ENCODE assay signal across 12 mouse cellular contexts in genomic region chr9:90069485-90069884, GRCm38 (mm10). TPM values are rescaled to one million over a fixed set of nuclear protein-coding genes. Genes with fewer than 3 reads are reported as not detected.
DNase-seq lines count a peak whose midpoint lies in the region; ATAC-seq and TF ChIP-seq lines count a peak whose summit lies in the region.
"Had no signal": no experiment of that assay in that cellular context is flagged by ENCODE, and none has a peak within 500 bp of the region (broad histone marks: within the 10 kb centered on the region; RNA-seq: fewer than 3 reads in every experiment).

No protein-coding gene starts in this region.

- no peak overlapping the region for H3K27ac ChIP-seq in heart, embryonic 10.5 days
- H3K27ac ChIP-seq in intestine, embryonic 15.5 days = no peak overlapping the region
- H3K27ac ChIP-seq in hindbrain, postnatal 0 days = no peak overlapping the region
- H3K27ac ChIP-seq: limb, embryonic 12.5 days had no signal

- TF ChIP-seq CTCF in hindbrain, postnatal 0 days (IDR thresholded peaks at IDR 0.05; ENCODE audit: low read depth) = no peak

- H3K36me3 ChIP-seq in heart, embryonic 10.5 days = no peaks in the 10 kb centered on the region
- no peaks in the 10 kb centered on the region for H3K36me3 ChIP-seq in intestine, embryonic 15.5 days
- no peaks in the 10 kb centered on the region for H3K36me3 ChIP-seq in hindbrain, postnatal 0 days (ENCODE audit: insufficient read depth, low read length)
- H3K36me3 ChIP-seq: limb, embryonic 12.5 days had no signal

- no peaks in the 10 kb centered on the region for H3K4me1 ChIP-seq in heart, embryonic 10.5 days
- H3K4me1 ChIP-seq in intestine, embryonic 15.5 days (replicated peaks) = peaks cover 8% of the 10 kb centered on the region; the same call in 1 of the 2 replicates
- no peaks in the 10 kb centered on the region for H3K4me1 ChIP-seq in hindbrain, postnatal 0 days (ENCODE audit: insufficient read depth, low read length)
- H3K4me1 ChIP-seq: limb, embryonic 12.5 days had no signal

- ATAC-seq in intestine, embryonic 15.5 days = peak; percentile 91
- no peak for ATAC-seq in hindbrain, postnatal 0 days

- no peaks in the 10 kb centered on the region; the same call in 1 of the 2 replicates for H3K27me3 ChIP-seq in heart, embryonic 10.5 days (ENCODE audit: insufficient read depth, poor library complexity, severe bottlenecking)
- H3K27me3 ChIP-seq in intestine, embryonic 15.5 days (replicated peaks) = no peaks in the 10 kb centered on the region
- no peaks in the 10 kb centered on the region for H3K27me3 ChIP-seq in hindbrain, postnatal 0 days (ENCODE audit: insufficient read depth, low read length)
- H3K27me3 ChIP-seq: limb, embryonic 12.5 days had no signal

- H3K9me3 ChIP-seq in heart, embryonic 10.5 days = no peaks in the 10 kb centered on the region
- no peaks in the 10 kb centered on the region for H3K9me3 ChIP-seq in intestine, embryonic 15.5 days
- H3K9me3 ChIP-seq in hindbrain, postnatal 0 days (ENCODE audit: low read length) = no peaks in the 10 kb centered on the region
- H3K9me3 ChIP-seq: limb, embryonic 12.5 days had no signal

- H3K4me2 ChIP-seq in intestine, embryonic 15.5 days (replicated peaks) = no peak overlapping the region
- no peak overlapping the region for H3K4me2 ChIP-seq in hindbrain, postnatal 0 days (ENCODE audit: low read depth, low read length)
- H3K4me2 ChIP-seq: heart, embryonic 11.5 days; limb, embryonic 12.5 days had no signal

- peak; percentile 43 for DNase-seq in heart, embryonic 10.5 days (ENCODE audit: low spot score)
- DNase-seq in heart, adult 9 months (ENCODE audit: low spot score in 2 of 2) = no peak
- peak; percentile 27 to 68 for DNase-seq in kidney, postnatal 25 days
- DNase-seq in lung, postnatal 36 days = peak; percentile 84
- no peak for DNase-seq in thymus, adult 18-20 months
- DNase-seq in hindbrain, postnatal 0 days (ENCODE audit: low spot score) = no peak
- no peak for DNase-seq in thymus, postnatal 0 days (ENCODE audit: low spot score)
- DNase-seq: adrenal gland, postnatal 10 days; thymus, adult 2 months had no signal

- no peak overlapping the region for H3K9ac ChIP-seq in intestine, embryonic 15.5 days
- no peak overlapping the region for H3K9ac ChIP-seq in hindbrain, postnatal 0 days (replicated peaks; ENCODE audit: low read length)
- H3K9ac ChIP-seq: limb, embryonic 12.5 days had no signal

- WGBS in heart, embryonic 10.5 days = 71% methylated on average over 7 of the region's 7 CpGs
- 51% methylated on average over 7 of the region's 7 CpGs for WGBS in intestine, embryonic 15.5 days
- 84% methylated on average over 7 of the region's 7 CpGs for WGBS in hindbrain, postnatal 0 days

- no peak overlapping the region for H3K4me3 ChIP-seq in heart, embryonic 10.5 days
- no peak overlapping the region for H3K4me3 ChIP-seq in intestine, embryonic 15.5 days (replicated peaks)
- no peak overlapping the region for H3K4me3 ChIP-seq in hindbrain, postnatal 0 days (ENCODE audit: low read length)
- H3K4me3 ChIP-seq: limb, embryonic 12.5 days had no signal

RNA-seq across cellular contexts. Expression of gene Ctsh, which starts 15.5 kb away (rescaled TPM):
- polyA plus RNA-seq in heart, embryonic 10.5 days (2016; fragmentation: Nextera tagmentation; extraction: Ambion mirVana) = 19.3 and 26.4 TPM in 2 replicates
- 42.4 and 51.4 TPM in 2 replicates for polyA plus RNA-seq in intestine, embryonic 15.5 days (2015; fragmentation: Nextera tagmentation; extraction: Ambion mirVana)
- 31.5 and 36.2 TPM in 2 replicates for total RNA-seq in hindbrain, postnatal 0 days (2014; rRNA removed)
- 36.4 and 45.0 TPM in 2 replicates for polyA plus RNA-seq in hindbrain, postnatal 0 days (2015; fragmentation: Nextera tagmentation; extraction: Ambion mirVana)
- polyA plus RNA-seq in thymus, postnatal 0 days (2015; fragmentation: Nextera tagmentation; extraction: Ambion mirVana) = 65.4 and 66.0 TPM in 2 replicates

RNA-seq across cellular contexts. Expression of gene Morf4l1, which starts 45.1 kb away (rescaled TPM):
- 430 and 475 TPM in 2 replicates for polyA plus RNA-seq in heart, embryonic 10.5 days (2016; fragmentation: Nextera tagmentation; extraction: Ambion mirVana)
- polyA plus RNA-seq in intestine, embryonic 15.5 days (2015; fragmentation: Nextera tagmentation; extraction: Ambion mirVana) = 315 and 344 TPM in 2 replicates
- 178 and 179 TPM in 2 replicates for total RNA-seq in hindbrain, postnatal 0 days (2014; rRNA removed)
- 527 and 556 TPM in 2 replicates for polyA plus RNA-seq in hindbrain, postnatal 0 days (2015; fragmentation: Nextera tagmentation; extraction: Ambion mirVana)
- polyA plus RNA-seq in thymus, postnatal 0 days (2015; fragmentation: Nextera tagmentation; extraction: Ambion mirVana) = 323 and 332 TPM in 2 replicates

Comparison
In these comparisons a context has a peak if more than half of its experiments do, and no peak if none do; other contexts are left out.
1. DNase-seq: peak in heart, embryonic 10.5 days (single experiment), kidney, postnatal 25 days (2 of 2) and lung, postnatal 36 days (single experiment); none in heart, adult 9 months (0 of 2), thymus, adult 18-20 months (0 of 2), hindbrain, postnatal 0 days (single experiment) and thymus, postnatal 0 days (single experiment).